Mouse (Mus musculus) bone marrow, adult 2 months (tissue): Measurements from ENCODE around the gene Gap43.

Experiments
- CTCF ChIP-seq: fragments of 200-500 bp; IDR thresholded peaks from 2 replicates; pipeline ENCODE4 v1.5.1; 2011; ENCODE audit warnings: low read length, control low read depth; ENCODE audit not compliant: control insufficient read depth, insufficient read depth
- POLR2A ChIP-seq: fragments of 200-500 bp; IDR thresholded peaks from 2 replicates; pipeline ENCODE4 v1.6.1; 2011; ENCODE audit warnings: low read depth, mild to moderate bottlenecking, control low read depth, low read length, borderline replicate concordance; ENCODE audit not compliant: control insufficient read depth

GRCm38 (mm10) chr16:42338342-42338741, 2.1 kb downstream of the Gap43 start:
- no peak for TF ChIP-seq CTCF
- TF ChIP-seq POLR2A, result no peak
